Mouse (Mus musculus) kidney, embryonic 14.5 days (tissue): ENCODE results near the gene Rapgef1. TPM values are rescaled to one million over a fixed set of nuclear protein-coding genes. Genes with fewer than 3 reads are reported as not detected.

Experiments used
- ATAC-seq: fragments of 200-750 bp; cut with Nextera tagmentation; 2 replicates; pipeline ENCODE4 v1.8.0; 2017; ENCODE audit warnings: moderate number of reproducible peaks, mild to moderate bottlenecking, moderate TSS enrichment, moderate library complexity; ENCODE audit not compliant: low FRiP score, low TSS enrichment
- H3K27ac ChIP-seq: fragments of 300-500 bp; sonication (generic); 2 replicates; pipeline ENCODE4 v1.5.1; 2014; ENCODE audit warnings: low read depth, mild to moderate bottlenecking, low read length, moderate library complexity, mixed read lengths
- H3K27me3 ChIP-seq: fragments of 300-500 bp; sonication (generic); 2 replicates; pipeline ENCODE4 v1.6.1; 2014; ENCODE audit warnings: mild to moderate bottlenecking, low read length; ENCODE audit not compliant: control insufficient read depth, insufficient read depth
- H3K36me3 ChIP-seq: fragments of 300-500 bp; sonication (generic); 2 replicates; pipeline ENCODE4 v1.6.1; 2014; ENCODE audit warnings: low read length, mixed read lengths; ENCODE audit not compliant: control insufficient read depth, insufficient read depth
- H3K4me1 ChIP-seq: fragments of 300-500 bp; sonication (generic); 2 replicates; pipeline ENCODE4 v1.6.1; 2014; ENCODE audit warnings: low read length, mixed read lengths; ENCODE audit not compliant: control insufficient read depth, insufficient read depth
- H3K4me2 ChIP-seq: fragments of 300-500 bp; sonication (generic); replicated peaks from 2 replicates; pipeline ENCODE4 v1.6.1; 2014; ENCODE audit warnings: low read depth, mild to moderate bottlenecking, low read length
- H3K4me3 ChIP-seq: fragments of 300-500 bp; sonication (generic); 2 replicates; pipeline ENCODE4 v1.5.1; 2014; ENCODE audit warnings: mild to moderate bottlenecking, low read length
- H3K9ac ChIP-seq: fragments of 300-500 bp; sonication (generic); 2 replicates; pipeline ENCODE4 v1.6.1; 2014; ENCODE audit warnings: low read depth, mild to moderate bottlenecking, low read length, moderate library complexity
- H3K9me3 ChIP-seq: fragments of 300-500 bp; sonication (generic); 2 replicates; pipeline ENCODE4 v1.6.1; 2016; ENCODE audit warnings: low read length; ENCODE audit not compliant: control insufficient read depth
- WGBS: fragments of 180-500 bp; shearing (Covaris S2); extraction: QIAGEN DNeasy Blood & Tissue Kit; methylation state at CpG from one replicate; pipeline ENCODE4 v1.1.7; 2014; 5-methylcytosine and 5-hydroxymethylcytosine counted together
- polyA plus RNA-seq: library from polyadenylated mRNA; unstranded; fragments of >200 nt; fragmentation: Nextera tagmentation; extraction: Ambion mirVana; gene quantifications from 2 replicates; pipeline ENCODE4 v1.2.1, GENCODE M21; 2014

The Rapgef1 gene
- polyA plus RNA-seq, 1 experiment from 2014 or later = 16.6 TPM

DNA sequence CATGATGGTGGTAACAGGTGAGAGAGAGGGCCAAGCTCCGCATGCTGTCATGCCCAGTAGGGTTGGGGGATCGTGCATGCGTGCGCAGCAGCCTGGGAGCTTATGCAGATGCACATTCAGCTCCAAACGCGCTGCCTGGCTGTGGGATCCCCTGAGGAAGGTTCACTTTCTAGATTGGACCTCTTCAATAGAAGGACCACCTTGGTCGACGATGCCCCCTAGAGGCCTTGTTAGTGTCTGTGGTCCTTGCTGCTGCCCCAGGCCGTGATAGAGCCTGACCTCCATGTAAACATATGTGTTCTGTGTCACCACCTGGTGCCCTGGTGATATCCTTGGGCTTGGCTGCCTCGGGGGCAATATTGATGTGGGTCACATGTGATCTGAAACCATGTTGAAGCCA lies 30.3 kb upstream of the Rapgef1 start:
- H3K4me1 ChIP-seq = no peaks in the 10 kb centered on the region

DNA sequence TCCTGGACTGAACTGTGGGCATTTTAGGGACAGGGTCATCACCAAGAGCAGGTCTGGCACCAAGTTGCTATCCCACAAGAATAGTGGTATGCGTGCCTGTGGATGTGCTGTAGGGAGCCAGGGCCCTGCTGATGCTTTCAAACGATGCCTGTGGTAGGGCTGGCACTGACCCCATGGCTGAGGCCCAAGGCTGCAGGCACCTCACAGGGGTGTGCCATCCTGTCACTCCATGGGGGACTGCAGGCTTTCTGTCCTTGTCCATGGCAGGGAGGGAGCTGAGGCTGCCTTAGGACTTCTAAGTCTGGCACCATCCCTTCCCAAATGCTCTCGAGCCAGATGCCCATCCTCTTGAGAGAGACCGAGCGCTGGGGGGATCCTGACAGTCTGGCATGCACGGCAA lies 27.9 kb upstream of the Rapgef1 start:
- 93% methylated on average over 6 of the region's 6 CpGs for WGBS
- no peaks in the 10 kb centered on the region for H3K36me3 ChIP-seq
- H3K4me1 ChIP-seq = no peaks in the 10 kb centered on the region
- no peak overlapping the region for H3K4me3 ChIP-seq
- 0 out of 2 replicates have a peak, but pooled peaks cover 1% of the 10 kb centered on the region for H3K9me3 ChIP-seq
- no peaks in the 10 kb centered on the region for H3K27me3 ChIP-seq
- no peak overlapping the region for H3K9ac ChIP-seq
- no peak overlapping the region for H3K27ac ChIP-seq
- no peak for ATAC-seq
- H3K4me2 ChIP-seq = no peak overlapping the region

More for the DNA sequence above, 30.3 kb upstream of the Rapgef1 start:
- Histone ChIP-seq H3K9me3 (no peaks in the 10 kb centered on the region), H3K27ac (no peak overlapping the region), H3K27me3 (no peaks in the 10 kb centered on the region), H3K4me3 (no peak overlapping the region), H3K9ac (no peak overlapping the region), H3K36me3 (no peaks in the 10 kb centered on the region), H3K4me2 (no peak overlapping the region)
- WGBS = 31% methylated on average over 10 of the region's 10 CpGs
- no peak for ATAC-seq

DNA sequence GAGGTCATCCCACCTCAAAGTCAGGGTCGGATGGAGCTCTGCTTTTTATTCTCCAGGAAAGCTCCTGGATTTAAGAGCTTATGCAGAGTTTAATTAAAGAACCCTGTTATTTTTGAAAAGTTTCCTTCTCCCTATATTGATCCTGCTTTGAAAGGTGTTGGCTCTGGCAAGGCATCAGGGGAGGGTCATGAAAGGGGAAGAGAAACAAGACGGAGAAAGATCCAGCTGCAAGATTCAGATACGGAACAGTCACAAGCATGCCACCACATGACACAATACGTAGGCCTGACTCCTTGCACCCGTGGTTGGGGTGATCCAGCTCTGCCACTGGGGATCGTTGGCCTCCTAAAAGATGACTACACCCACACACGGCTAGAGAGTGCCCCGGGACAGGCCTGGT lies 27.0 kb upstream of the Rapgef1 start:
- Histone ChIP-seq H3K9me3 (0 out of 2 replicates have a peak, but pooled peaks cover 2% of the 10 kb centered on the region), H3K4me2 (no peak overlapping the region), H3K27ac (no peak overlapping the region), H3K36me3 (no peaks in the 10 kb centered on the region), H3K4me1 (no peaks in the 10 kb centered on the region), H3K9ac (no peak overlapping the region), H3K4me3 (no peak overlapping the region), H3K27me3 (no peaks in the 10 kb centered on the region)
- no peak for ATAC-seq
- 56% methylated on average over 8 of the region's 8 CpGs for WGBS

DNA sequence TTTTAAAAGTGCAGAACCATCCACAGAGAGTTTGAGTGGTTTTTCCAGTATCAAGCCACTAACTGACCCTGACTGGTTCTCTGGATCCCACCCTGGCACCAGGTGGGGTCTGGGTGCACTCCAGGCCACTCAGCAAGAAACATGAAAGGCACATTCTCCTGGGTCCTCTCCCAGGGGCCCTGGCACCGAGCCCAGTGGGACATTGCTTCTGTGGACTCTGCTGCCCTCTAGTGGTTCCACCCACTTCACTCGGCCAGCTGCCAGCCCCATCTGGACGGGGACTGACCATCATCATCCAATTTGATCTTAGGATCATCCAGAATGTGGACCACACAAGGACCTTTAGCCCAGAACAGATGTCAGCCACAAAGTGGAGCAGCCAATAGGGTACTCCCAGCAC lies 15.6 kb upstream of the Rapgef1 start:
- Histone ChIP-seq H3K4me1 (no peaks in the 10 kb centered on the region), H3K27me3 (no peaks in the 10 kb centered on the region), H3K4me3 (no peak overlapping the region), H3K4me2 (no peak overlapping the region), H3K36me3 (no peaks in the 10 kb centered on the region), H3K27ac (no peak overlapping the region), H3K9ac (no peak overlapping the region), H3K9me3 (no peaks in the 10 kb centered on the region)
- ATAC-seq = peak; percentile 35; the same call in 1 of the 2 replicates
- 0% methylated on average over 3 of the region's 3 CpGs for WGBS

DNA sequence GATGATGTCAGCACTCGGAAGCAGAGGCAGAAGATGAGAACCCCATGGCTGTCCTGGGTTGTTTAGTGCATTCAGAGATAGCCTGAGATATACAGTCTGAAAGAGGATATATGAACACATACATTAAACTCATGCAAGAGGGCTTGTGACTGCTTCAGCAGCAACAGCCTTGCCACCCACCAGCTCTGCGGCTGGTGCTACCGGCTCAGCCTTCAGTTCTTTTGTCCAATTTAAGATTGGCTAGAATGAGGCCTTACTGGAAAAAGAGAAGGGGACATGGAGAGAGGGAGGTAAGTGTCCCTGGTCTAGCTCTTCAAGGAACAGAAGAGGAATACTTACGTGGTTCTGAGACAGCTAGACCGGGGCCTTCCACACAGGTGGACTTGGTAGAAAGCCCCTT lies 13.9 kb upstream of the Rapgef1 start:
- Histone ChIP-seq H3K27me3 (no peaks in the 10 kb centered on the region), H3K9me3 (no peaks in the 10 kb centered on the region), H3K4me2 (no peak overlapping the region), H3K4me1 (no peaks in the 10 kb centered on the region), H3K4me3 (no peak overlapping the region), H3K9ac (no peak overlapping the region), H3K36me3 (no peaks in the 10 kb centered on the region), H3K27ac (no peak overlapping the region)
- WGBS = 86% methylated on average over 5 of the region's 5 CpGs
- ATAC-seq = no peak

DNA sequence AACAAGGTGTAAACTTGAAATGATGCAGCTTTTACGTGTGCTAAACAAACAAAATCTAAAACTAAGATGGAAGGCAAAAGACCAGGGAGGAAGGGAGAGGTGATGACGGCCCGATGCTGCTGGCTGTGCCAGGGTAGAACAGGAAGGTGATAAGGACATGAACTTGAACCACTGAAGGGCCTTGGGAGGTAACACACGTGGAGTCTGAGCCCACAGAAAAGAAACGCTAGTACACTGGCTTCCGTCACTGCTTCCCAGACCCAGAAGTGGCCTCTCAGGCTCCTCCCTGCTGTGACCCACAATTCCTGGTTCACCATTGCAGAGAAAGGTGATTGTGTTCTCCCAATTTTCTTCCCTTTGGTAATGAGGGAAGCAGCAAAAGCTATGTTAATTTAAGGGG lies 13.1 kb upstream of the Rapgef1 start:
- H3K9ac ChIP-seq = no peak overlapping the region
- no peak for ATAC-seq
- WGBS = 54% methylated on average over 6 of the region's 6 CpGs
- H3K36me3 ChIP-seq = no peaks in the 10 kb centered on the region
- H3K9me3 ChIP-seq = no peaks in the 10 kb centered on the region
- no peak overlapping the region for H3K4me3 ChIP-seq
- no peak overlapping the region for H3K4me2 ChIP-seq
- no peak overlapping the region for H3K27ac ChIP-seq
- H3K4me1 ChIP-seq = no peaks in the 10 kb centered on the region
- H3K27me3 ChIP-seq = no peaks in the 10 kb centered on the region

DNA sequence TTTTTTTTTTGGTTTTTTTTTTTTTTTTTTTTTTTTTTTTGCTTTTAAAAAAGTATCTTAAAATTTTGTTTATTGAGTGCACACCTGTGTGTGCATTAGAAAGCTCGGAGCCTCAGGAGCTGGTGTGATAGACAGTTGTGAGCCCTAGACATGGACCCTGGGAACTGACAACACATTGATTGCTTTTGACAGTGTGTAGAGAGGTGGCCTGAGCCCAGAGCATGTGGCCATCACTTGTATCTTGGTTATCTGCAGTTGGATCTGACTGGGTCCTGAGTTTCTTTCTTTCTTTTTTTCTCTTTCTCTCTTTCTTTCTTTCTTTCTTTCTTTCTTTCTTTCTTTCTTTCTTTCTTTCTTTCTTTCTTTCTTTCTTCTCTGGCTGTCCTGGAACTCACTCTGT lies 2.2 kb upstream of the Rapgef1 start:
- Histone ChIP-seq H3K36me3 (no peaks in the 10 kb centered on the region), H3K4me1 (peaks cover 12% of the 10 kb centered on the region), H3K4me3 (no peak overlapping the region), H3K27ac (no peak overlapping the region), H3K27me3 (no peaks in the 10 kb centered on the region), H3K4me2 (no peak overlapping the region), H3K9ac (no peak overlapping the region), H3K9me3 (no peaks in the 10 kb centered on the region)
- 96% methylated on average over 1 of the region's 1 CpGs for WGBS
- ATAC-seq = no peak

DNA sequence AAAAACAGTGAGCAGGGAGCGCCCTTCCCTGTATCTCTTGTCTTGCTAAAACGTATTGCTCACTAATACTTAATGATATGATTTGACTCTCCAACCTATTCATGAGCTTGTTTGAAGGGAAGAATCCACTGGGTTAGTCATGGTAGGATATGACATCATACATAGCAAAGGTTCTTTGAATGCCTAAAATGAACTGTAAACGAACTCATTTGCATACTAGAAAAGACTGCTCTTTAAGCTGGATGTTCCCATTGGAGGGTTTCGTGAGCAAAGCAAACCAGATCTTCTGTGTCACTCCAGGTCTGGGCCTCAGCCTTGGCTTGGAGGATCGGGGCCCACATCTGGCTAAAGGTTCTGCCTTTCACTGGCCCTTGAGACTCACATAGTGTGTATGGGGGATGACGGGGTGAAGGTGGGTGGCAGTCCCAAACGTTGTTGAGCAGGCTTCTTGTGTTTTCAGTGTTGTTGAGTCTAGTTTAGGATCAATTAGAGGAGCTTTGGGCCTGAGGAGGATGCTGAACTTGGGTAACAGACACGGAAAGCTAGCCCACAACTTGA lies 515 bp upstream of the Rapgef1 start:
- WGBS = 66% methylated on average over 8 of the region's 8 CpGs
- H3K36me3 ChIP-seq = no peaks in the 10 kb centered on the region
- ATAC-seq = no peak
- peaks cover 15% of the 10 kb centered on the region for H3K4me1 ChIP-seq
- H3K27ac ChIP-seq = no peak overlapping the region
- peak overlapping the region; percentile 77; the same call in 1 of the 2 replicates for H3K4me2 ChIP-seq
- no peaks in the 10 kb centered on the region for H3K9me3 ChIP-seq
- no peaks in the 10 kb centered on the region for H3K27me3 ChIP-seq
- no peak overlapping the region for H3K9ac ChIP-seq
- peak overlapping the region; percentile 70; the same call in 1 of the 2 replicates for H3K4me3 ChIP-seq

DNA sequence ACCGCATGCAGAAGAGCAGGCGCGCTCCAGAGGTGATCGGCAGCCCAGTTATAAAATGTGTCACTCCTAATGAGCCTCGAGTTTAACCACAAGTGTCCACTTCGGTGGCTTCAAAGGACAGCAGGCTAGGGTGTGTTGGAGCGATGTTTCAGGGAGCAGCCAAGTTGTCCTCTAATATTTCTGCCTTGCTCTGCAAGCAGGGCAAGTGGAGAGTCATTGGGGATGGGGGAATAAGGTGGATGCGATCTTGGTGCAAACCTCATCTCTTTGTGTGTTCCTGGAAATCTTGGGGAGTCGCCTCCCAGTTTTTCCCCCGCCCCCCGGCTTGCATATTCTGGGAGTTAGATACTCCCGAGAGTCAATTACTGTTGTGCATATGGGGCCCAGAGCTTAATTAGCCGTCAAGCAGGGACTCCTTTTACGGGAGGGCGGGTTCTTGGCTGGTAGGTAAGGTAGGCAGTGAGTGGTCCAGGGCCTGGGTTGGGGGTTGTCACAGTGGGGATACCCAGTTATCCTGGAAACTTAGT lies 844 bp downstream of the Rapgef1 start:
- Histone ChIP-seq H3K36me3 (no peaks in the 10 kb centered on the region), H3K9me3 (no peaks in the 10 kb centered on the region), H3K27ac (peak overlapping the region; percentile 81; the same call in 1 of the 2 replicates), H3K27me3 (no peaks in the 10 kb centered on the region), H3K4me1 (peaks cover 15% of the 10 kb centered on the region), H3K4me2 (peak overlapping the region; percentile 77), H3K4me3 (peak overlapping the region; percentile 70), H3K9ac (peak overlapping the region; percentile 96)
- ATAC-seq = no peak
- WGBS = under 1% methylated on average over 15 of the region's 15 CpGs
